Mouse (Mus musculus) embryo, embryonic 9.5 days (tissue): Measurements from ENCODE around the gene Cnot6.
A peak's percentile ranks its signal among the peaks of the same experiment; 100 is the strongest.

Experiments
- DNase-seq: peaks from one replicate; pipeline ENCODE4 v3.0.0-alpha.2; 2017; ENCODE audit errors: extremely low spot score

Cnot6 gene

GRCm38 (mm10) chr11:49654651-49655050 is 57.9 kb downstream of the Cnot6 start:
- no peak for DNase-seq

GRCm38 (mm10) chr11:49653079-49653408 is 59.5 kb downstream of the Cnot6 start:
- DNase-seq: no peak

DNA sequence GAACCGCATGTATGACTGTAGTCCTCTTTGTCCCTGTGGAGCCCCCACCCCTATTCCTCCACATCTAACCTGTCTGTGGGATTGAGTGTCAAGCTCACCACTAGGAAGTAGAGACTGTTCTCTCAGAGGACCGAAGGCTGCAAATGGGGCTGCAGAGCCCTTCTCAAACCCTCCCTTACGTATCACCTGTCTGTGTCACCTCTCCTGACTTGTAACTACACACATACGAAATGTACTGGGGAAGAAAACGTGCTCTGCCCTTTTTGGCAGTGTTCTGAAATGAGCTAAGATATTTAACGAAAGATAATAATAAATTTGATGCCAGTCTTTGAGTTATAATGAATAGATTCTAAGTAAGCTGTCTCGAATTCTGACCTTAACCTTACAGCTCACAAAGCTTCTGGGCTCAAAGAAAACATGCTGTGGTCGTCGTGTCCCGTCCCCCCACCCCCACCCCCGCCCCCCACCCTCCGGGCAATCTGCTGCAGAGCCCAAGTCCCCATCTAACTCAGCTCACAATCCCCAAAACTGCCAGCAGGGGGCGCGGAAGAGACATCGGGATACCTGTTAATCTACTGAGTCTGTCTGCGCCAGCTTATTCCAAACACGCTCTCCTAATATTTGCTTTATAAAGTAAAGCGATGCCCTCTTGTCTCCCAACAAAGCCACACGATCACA is 60.0 kb downstream of the Cnot6 start:
- DNase-seq: peak; percentile 88

DNA sequence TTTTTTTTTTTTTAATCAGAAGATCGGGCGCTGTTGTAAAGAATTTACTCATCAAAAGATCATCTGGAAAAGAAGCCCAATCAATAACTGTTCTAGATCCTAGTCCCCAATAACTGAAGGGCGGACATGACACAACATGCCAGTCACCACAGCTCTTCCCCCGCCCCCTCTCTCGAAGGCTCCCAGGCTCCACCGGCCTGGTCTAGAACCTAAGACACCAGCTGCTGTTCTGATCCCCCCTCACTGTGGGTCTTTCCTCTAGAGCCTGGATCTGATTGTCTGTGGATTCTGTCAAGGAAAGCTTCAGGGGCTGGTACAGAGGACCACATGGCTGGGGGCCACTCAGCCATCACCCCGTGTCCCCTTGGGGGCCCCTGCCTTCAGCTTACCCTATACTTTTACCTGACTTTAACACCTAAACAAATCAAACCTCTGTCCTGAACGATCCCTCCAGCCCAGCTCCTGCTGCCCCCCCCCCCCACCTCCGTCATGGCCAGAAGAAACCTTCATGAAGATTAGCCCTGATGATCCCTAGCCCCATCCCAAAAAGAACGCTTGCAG is 60.7 kb downstream of the Cnot6 start:
- DNase-seq: no peak

- no peak for DNase-seq
Measured at GRCm38 (mm10) chr11:49650994-49651761, 61.3 kb downstream of the Cnot6 start.

DNA sequence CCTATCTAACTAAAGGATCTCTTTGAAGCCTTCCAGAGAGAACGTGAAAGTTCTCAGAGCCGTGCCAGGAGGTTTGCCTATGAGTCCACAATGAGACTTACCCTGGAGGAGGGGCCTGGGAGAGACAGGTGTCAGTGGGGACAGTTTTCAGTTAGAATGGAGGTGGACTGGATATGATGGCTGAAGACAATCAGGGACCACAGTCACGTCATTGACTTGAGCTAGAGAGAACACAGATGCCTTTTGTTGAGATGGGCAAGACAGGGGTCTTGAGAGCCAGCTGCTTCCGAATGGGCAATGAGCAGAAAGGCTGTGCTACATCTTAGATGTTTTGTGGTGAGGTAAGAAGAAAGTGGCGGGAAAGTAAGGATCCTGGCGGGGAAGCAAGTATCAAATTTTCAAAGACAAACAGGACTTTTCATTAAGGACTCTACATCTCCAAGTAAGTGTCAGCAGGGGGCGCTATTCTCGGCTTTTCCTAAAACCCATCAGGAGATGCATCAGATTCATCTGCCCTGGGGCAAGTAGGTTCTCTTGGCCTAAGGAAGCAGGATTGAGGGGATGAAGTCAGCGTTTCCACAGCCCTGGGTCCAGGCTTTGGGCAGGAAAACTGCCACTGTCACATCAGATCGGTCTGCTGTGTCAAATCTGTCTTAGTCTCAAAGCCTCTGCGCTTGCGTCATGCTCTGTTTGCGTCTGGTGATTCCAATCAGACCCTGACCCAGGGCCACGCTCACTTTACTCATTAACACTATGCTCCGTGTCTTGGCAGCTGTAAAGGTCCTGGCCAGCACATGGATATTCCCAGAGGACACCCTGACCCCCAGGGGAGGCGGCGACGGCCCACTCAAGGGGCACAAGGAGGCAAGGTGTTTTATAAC is 62.2 kb downstream of the Cnot6 start:
- peak; percentile 48 for DNase-seq

- DNase-seq: no peak
Measured at GRCm38 (mm10) chr11:49645677-49646076, 66.8 kb downstream of the Cnot6 start.

DNA sequence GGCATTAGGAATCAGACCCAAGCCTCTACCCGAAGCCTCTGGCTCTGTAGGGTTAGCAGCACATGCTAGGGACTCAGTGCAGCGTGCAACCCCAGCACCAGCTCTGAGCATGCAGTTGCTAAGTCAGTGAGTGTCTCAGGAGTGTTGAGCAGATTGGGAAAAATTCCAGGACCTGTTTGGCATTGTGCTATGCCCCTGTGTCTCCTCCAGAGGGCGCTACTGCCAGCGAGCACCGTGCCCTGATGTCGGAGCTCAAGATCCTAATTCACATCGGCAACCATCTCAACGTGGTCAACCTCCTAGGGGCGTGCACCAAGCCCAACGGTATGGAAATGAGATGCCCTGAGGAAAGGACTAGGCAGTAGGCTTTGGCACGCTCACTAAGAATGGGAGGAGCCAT is 76.1 kb downstream of the Cnot6 start:
- peak; percentile 39 for DNase-seq

GRCm38 (mm10) chr11:49635671-49636070 is 76.9 kb downstream of the Cnot6 start:
- no peak for DNase-seq

GRCm38 (mm10) chr11:49634101-49634500 is 78.4 kb downstream of the Cnot6 start:
- DNase-seq: no peak

GRCm38 (mm10) chr11:49632256-49632655 is 80.3 kb downstream of the Cnot6 start:
- DNase-seq: no peak

DNA sequence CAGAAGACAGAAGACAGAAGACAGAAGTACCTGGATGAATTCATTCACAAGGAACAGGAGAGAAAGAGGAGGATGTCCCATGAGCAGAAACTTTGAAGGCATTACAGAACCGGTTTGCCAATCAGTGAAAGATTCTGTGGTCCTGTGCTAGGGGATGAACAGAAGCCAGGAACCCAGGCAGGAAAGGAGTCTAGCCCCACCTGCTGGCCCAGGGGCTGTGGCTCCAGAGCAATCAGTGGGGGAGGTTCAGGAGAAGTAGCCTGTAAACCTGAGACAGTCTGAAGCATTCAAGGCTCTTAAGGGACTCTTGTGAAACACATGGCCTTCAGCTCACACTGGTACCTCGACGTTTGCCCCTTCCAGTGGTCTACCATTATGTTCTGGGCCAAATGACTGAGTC is 81.4 kb downstream of the Cnot6 start:
- DNase-seq: no peak

DNA sequence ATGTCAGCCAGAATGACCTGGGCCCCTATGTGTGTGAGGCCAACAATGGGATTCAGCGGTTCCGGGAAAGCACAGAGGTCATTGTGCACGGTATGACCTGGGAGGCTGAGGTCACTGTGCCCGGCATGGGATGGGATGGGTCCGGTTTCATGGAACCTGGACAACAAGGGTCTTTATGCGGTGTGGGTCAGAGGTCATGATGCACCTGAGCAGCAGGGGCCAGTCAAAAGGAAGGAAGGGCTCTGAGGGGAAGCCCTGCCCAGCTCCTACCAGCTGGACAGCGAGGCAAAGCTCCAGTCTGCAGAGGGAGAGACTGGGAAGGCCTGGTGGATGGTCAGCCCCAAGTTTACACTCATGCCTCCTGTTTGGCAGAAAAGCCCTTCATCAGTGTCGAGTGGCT is 85.8 kb downstream of the Cnot6 start:
- DNase-seq: no peak

GRCm38 (mm10) chr11:49625863-49626262 is 86.7 kb downstream of the Cnot6 start:
- no peak for DNase-seq

- no peak for DNase-seq
Measured at GRCm38 (mm10) chr11:49624156-49624555, 88.4 kb downstream of the Cnot6 start.

DNA sequence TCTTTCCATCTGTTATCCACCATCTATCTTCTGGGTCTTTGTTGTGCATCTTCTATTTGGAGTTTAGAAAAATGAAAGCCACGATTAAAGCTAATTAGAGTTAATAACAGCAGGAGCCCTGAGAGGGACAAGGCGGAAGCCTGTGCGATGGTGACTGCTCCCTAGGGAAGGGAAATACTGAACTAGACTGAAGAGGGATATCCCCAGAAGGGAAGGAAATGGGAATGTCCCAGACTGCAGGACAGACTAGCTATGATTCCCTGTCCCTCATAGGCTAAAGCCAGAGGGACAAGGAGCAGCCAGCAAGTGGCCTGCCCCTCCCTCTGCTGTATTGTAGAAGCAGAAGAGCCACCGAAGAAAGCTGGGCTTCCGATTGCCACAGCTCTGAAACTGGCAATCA is 90.6 kb downstream of the Cnot6 start:
- no peak for DNase-seq
